Comparison of ENCODE assay signal across 30 mouse cellular contexts in the genomic region with DNA sequence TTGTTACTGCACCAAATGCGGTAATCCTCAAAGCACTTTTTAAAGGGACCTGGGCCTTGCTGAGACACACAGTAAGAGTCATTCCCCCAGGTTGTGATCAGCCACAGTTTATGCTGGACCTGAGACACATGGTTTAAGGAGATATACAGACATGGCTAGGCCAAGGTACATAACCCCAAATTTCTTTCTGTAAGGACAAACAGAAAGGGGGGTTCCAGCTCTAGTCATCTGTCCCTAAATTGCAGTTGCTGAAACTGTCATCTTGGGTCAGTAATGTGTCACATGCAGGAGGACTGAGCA.
"Had no signal": no experiment of that assay in that cellular context is flagged by ENCODE, and none has a peak within 500 bp of the region (broad histone marks: within the 10 kb centered on the region; RNA-seq: fewer than 3 reads in every experiment).

No protein-coding gene starts in this region.

- ATAC-seq: liver, embryonic 12.5 days; liver, postnatal 0 days; lung, postnatal 0 days; midbrain, embryonic 15.5 days; midbrain, embryonic 16.5 days had no signal

- H3K4me1 ChIP-seq: liver, embryonic 13.5 days; lung, embryonic 15.5 days; midbrain, embryonic 10.5 days; midbrain, embryonic 12.5 days; midbrain, embryonic 15.5 days; neural tube, embryonic 12.5 days; neural tube, embryonic 13.5 days had no signal

- H3K27ac ChIP-seq: limb, embryonic 10.5 days; limb, embryonic 13.5 days; limb, embryonic 15.5 days; liver, embryonic 12.5 days; liver, embryonic 13.5 days; liver, embryonic 14.5 days; liver, embryonic 15.5 days; lung, embryonic 15.5 days; macrophage; midbrain, embryonic 10.5 days; midbrain, embryonic 12.5 days; midbrain, embryonic 15.5 days; neural tube, embryonic 12.5 days; neural tube, embryonic 13.5 days had no signal

- H3K36me3 ChIP-seq: limb, embryonic 10.5 days; limb, embryonic 12.5 days; limb, embryonic 13.5 days; limb, embryonic 15.5 days; liver, embryonic 12.5 days; liver, embryonic 13.5 days; liver, embryonic 15.5 days; lung, embryonic 15.5 days; midbrain, embryonic 10.5 days; midbrain, embryonic 12.5 days; midbrain, embryonic 15.5 days; neural tube, embryonic 12.5 days; neural tube, embryonic 13.5 days had no signal

- H3K9me3 ChIP-seq: limb, embryonic 10.5 days; limb, embryonic 12.5 days; limb, embryonic 13.5 days; limb, embryonic 15.5 days; liver, embryonic 12.5 days; liver, embryonic 13.5 days; liver, embryonic 15.5 days; lung, embryonic 15.5 days; midbrain, embryonic 10.5 days; midbrain, embryonic 12.5 days; midbrain, embryonic 15.5 days; neural tube, embryonic 12.5 days; neural tube, embryonic 13.5 days had no signal

- H3K9ac ChIP-seq: limb, embryonic 12.5 days; limb, embryonic 13.5 days; limb, embryonic 15.5 days; liver, embryonic 12.5 days; liver, embryonic 13.5 days; liver, embryonic 14.5 days; liver, embryonic 15.5 days; liver, postnatal 0 days; lung, embryonic 14.5 days; lung, embryonic 15.5 days; midbrain, embryonic 12.5 days; midbrain, embryonic 15.5 days; neural tube, embryonic 12.5 days; neural tube, embryonic 13.5 days had no signal

- H3K4me2 ChIP-seq: limb, embryonic 12.5 days; limb, embryonic 13.5 days; limb, embryonic 15.5 days; liver, embryonic 11.5 days; liver, embryonic 12.5 days; liver, embryonic 13.5 days; liver, embryonic 15.5 days; lung, embryonic 14.5 days; lung, embryonic 15.5 days; midbrain, embryonic 12.5 days; midbrain, embryonic 15.5 days; neural tube, embryonic 12.5 days; neural tube, embryonic 13.5 days had no signal

- H3K4me3 ChIP-seq: limb, embryonic 10.5 days; limb, embryonic 12.5 days; limb, embryonic 13.5 days; limb, embryonic 15.5 days; liver, embryonic 12.5 days; liver, embryonic 13.5 days; liver, embryonic 15.5 days; lung, embryonic 15.5 days; megakaryocyte, embryonic 14.5 days; midbrain, embryonic 10.5 days; midbrain, embryonic 12.5 days; midbrain, embryonic 15.5 days; myocyte; neural tube, embryonic 12.5 days; neural tube, embryonic 13.5 days had no signal

- DNase-seq: left cerebral cortex, postnatal 4 days; liver; liver, embryonic 13.5 days; liver, postnatal 0 days; lung, adult 18-20 months; lung, adult 2 months; lung, postnatal 10 days; lung, postnatal 14 days; lung, postnatal 36 days; lung, postnatal 4 days had no signal

- H3K27me3 ChIP-seq: limb, embryonic 12.5 days; limb, embryonic 13.5 days; limb, embryonic 15.5 days; liver, embryonic 13.5 days; liver, embryonic 15.5 days; lung, embryonic 15.5 days; megakaryocyte, embryonic 14.5 days; midbrain, embryonic 12.5 days; midbrain, embryonic 15.5 days; neural tube, embryonic 12.5 days; neural tube, embryonic 13.5 days had no signal
